Mouse (Mus musculus): ENCODE results near the gene Igsf11.
A peak's percentile ranks its signal among the peaks of the same experiment; 100 is the strongest.

The Igsf11 gene

DNA sequence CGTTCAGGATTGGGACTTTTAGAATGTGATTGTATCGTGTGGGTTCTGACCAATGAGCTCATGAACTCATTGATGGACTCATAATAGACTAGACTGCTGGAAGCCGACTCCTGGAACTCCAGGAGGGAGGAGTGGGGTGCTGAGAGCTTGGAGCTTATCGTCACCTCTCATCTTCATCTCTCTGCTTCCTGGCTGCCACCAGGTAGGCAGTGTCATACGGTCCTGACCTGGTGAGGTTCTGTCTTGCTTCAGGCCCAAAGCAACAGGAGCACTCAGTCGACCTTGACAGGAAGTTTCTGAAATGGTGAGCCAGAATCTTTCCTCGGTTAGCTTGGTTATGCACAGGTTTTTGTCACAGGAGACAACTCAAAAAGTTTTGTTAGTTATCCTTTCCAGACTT lies at the start of gene Igsf11:
Gene Igsf11, plus strand, starts transcription at position 301 of the 400 bp plus-strand sequence.
- no peak for DNase-seq

DNA sequence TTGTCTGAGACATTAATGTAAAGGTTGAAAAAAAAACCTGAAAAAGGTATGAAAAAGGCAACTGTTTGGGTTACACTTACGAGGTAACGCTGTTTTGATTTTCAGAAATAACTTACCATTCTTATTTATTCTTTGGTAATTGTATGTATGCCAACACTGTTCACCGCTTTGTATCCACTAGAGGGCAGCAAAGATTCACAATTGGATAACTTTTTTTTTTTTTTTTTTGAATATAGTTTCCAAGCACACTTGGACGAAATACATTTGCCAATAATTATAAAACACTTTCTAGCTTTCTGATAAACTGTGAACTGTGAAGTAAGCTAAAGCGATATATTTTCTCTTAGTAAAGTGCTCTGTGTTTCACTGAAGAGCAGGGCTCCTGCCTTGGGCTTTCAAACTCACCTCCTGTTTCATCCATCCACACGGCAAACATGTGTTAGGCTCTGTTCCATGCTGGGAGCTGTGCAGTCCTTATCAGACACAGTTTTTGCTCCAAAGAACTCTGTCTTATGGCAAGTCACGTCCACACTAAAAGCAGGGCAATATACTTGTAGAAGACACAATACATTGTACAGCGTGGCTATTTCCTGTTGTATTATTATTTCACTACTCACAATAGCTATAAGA lies 34.2 kb upstream of the Igsf11 start:
- peak in 1 of 2 experiments; percentile 8 for DNase-seq

DNA sequence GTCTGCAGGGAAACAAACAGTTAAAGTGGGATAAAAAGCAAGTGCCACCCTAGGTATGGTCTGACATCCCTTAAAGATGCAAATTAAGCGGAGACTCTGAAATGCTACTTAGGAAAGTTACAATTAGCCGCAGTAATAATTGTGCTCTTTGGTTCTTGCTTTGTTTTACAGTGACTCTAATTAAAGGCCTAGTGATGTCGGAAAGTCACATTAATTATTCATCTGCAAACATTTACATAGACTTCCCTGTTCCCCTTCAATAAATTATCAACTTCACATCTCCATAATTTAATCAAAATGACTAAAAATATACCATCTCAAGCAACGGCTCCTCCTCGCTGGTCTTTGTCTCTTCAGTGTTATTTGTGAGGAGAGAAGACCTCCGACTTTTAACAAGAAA lies 31.9 kb upstream of the Igsf11 start:
- DNase-seq = no peak

- DNase-seq = no peak
Observed at GRCm38 (mm10) chr16:38864358-38864757, 28.1 kb upstream of the Igsf11 start.

DNA sequence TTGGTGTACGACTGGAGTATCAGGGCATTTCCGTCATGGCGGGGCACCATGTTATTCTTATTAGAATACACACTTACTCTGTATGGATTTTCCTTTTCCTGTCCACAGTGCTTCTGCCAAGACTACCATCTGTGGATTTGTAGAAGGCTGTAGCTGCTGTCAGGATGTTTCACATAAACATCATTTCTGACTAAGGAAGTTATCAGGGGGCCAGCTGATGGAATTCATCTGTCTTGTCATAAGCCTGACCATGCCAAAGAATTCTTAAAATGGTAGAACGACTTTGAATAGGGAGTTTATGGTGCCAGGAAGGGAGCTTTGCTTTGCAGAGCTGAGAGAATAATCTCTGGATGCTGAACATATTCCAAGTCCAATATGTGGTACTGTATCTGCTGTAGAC lies 19.2 kb upstream of the Igsf11 start:
- no peak for DNase-seq

- no peak for DNase-seq
Observed at GRCm38 (mm10) chr16:38874481-38874880, 18.0 kb upstream of the Igsf11 start.

DNA sequence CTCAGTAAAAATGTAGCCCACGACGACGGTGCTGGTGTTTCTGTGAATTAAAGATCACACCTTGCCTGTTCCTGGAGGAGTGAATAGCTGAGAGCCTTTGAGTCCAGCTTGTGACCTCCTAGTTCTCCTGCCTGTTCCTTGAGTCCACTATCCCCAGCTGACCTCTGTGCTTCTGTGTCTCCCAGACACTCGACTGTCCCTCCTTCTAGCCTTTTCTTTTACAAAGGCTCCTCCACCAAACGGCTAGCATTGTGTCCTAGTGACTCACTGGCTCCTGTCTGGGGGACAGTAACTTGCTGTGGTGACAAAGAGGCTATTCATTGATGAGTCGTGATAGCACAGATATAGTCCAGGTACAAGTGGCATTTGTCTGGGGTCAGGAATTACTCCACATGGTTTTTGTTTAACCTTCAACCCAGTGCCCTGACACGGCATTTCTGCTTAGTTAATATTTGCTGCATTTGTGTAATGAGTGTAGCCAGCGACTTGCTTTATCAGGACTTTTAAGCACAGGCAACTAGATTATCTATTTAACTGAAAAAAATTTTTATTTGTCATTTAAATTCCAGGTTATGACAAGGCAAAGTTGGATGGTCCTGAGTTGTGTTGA lies 6.5 kb downstream of the Igsf11 start:
- DNase-seq = no peak

GRCm38 (mm10) chr16:38900024-38900423 lies 7.6 kb downstream of the Igsf11 start:
- no peak for DNase-seq

GRCm38 (mm10) chr16:38902111-38902778 lies 9.8 kb downstream of the Igsf11 start:
- DNase-seq = peak; percentile 94 to 95

DNA sequence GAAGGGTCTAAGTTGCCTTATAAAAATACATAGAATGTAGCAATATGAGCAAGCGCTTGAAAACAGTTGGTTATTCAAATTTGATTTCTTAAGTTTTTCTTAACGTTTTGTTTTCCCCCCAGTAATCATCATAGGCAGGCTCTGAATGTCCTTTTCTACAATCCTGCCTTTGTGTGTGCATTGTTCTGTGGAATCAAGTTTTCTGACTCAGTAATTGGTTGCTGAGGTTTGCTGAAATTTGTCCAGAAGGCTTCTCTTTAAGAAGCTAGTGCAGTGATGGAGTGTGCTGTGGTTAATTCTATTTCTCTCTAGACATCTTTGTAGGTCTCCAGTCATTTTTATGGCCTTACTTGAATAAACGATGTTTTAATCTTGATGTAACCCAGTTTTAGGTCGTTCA lies 10.5 kb downstream of the Igsf11 start:
- no peak for DNase-seq

- no peak for DNase-seq
Observed at GRCm38 (mm10) chr16:38904202-38904601, 11.7 kb downstream of the Igsf11 start.

DNA sequence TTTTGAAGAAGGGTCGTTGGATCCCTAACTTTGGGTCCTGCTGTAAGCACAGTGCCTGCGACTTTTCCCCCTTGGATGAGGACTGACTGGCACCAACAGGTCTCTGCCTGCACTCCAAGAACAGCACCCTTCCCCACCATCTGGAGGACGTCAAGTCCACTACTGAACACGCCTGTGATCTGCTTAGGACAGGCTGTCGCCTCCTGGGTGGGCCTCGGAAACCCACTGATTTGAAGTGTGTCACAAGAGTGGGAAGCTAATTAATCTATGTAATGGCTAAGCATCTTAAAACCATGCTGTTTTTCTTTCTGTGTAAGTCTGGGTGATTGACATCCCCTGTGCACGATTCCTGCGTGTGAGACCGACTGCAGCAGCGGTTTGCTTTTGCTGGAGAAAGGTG lies 13.4 kb downstream of the Igsf11 start:
- no peak for DNase-seq

GRCm38 (mm10) chr16:38908304-38908703 lies 15.8 kb downstream of the Igsf11 start:
- DNase-seq = no peak

DNA sequence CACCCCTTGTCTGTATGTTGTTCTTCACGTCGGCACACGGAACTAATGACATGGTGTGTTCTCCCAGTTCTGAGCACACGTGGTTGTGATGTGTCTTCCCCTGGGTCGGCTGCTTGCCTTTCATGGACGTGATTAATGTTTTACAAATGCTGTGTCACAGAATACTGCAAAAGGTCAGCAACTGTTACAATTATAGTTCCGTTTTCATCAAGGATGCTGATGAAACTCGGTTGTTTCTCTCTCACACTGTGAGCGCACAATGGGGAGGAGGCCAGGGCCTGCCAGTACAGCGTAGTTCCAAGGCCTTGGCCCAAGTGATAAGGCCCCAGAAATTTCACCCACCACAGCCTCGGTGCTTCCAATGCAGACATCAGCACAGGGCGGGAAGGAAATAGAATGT lies 17.0 kb downstream of the Igsf11 start:
- no peak for DNase-seq

DNA sequence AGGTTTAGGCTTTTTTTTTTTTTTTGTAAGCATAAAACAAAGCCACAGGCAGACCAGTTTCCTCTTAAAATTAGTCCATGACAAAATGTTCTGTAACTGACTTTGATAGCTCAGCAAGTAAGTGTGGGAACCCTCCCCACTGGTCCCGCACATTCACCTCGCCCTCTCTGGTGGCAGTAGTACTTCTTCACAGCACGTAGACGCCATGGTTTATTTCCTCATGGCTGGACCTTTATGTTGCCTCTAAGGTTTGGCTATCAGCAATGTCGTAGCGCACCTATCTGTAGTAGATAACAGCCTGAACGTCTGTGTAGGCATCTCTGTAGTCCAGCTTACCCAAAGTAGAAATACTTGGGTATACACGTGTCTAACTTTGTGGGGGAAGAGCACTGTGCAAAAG lies 17.6 kb downstream of the Igsf11 start:
- DNase-seq = no peak

DNA sequence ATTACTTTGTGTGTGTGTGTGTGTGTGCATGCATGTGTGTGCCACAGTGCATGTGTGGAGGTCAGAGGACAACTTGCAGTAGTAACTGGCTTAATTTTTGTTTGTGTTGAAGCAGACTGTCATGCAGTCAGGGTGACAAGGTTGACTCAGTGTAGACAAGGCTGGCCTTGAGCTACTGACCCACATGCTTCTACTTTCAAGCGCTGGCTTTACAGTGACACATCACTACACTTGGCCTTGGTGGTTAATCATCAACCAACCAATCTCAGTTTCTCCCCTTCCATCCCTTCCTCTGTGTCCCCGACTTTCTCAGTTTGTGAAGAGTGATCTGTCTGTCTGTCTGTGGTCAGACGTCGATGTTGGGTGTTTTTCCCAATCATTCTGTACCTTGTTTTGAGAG lies 23.0 kb downstream of the Igsf11 start:
- DNase-seq = no peak

DNA sequence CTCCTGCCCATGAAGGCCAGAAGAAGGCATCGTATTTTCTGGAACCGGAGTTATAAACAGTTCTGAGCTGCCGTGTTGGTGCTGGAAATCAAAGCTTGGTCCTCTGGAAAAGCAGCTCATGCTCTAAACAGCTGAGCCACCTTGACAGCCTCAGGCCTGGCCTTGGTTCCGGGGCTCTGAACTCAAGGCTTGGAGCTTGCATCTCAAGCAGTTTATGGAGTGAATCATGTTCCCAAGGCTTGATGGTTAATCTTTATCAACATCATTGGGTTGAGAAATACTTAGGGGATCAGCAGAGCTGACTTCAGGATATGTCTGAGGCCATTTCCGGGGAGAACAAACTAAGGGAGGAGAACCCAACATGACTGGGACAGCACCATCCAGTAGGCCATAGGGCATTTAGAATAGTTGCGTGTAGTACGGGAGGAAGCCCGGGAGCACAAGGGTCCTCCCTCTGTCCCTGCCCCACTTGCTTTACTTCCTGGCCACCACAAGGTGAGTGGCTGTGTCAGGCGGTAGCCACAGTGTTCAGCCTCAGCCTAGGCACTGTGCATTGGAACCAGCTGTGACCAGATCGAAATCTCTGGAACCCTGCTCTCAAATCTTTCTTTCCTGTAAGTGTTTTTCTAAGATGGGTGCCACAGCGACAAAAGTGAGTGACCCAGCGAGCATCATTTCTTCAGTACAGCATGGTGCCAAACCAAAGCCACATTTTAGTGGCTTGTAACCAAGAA lies 23.7 kb downstream of the Igsf11 start:
- DNase-seq = no peak

- DNase-seq = no peak
Observed at GRCm38 (mm10) chr16:38916885-38917284, 24.4 kb downstream of the Igsf11 start.

DNA sequence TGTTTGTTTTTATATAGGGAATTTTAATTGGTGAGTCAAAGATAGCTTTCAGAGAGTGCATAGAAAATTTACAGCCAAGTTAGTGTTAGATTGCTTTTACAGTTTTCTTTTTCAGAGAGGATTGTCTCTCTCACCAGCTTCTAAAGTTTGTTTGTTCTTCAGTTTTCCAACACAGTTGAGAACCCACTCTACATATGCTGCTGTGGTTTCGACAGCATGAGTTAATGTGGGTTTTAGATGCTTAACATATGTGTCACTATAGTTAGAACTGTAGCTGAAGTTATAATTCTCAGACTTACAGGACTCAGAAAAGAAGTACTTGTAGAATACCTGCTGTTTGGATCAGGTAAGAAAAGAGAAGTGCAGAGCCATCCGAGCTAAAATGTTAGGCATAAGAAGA lies 25.6 kb downstream of the Igsf11 start:
- no peak for DNase-seq

GRCm38 (mm10) chr16:38920488-38920887 lies 28.0 kb downstream of the Igsf11 start:
- DNase-seq = no peak

DNA sequence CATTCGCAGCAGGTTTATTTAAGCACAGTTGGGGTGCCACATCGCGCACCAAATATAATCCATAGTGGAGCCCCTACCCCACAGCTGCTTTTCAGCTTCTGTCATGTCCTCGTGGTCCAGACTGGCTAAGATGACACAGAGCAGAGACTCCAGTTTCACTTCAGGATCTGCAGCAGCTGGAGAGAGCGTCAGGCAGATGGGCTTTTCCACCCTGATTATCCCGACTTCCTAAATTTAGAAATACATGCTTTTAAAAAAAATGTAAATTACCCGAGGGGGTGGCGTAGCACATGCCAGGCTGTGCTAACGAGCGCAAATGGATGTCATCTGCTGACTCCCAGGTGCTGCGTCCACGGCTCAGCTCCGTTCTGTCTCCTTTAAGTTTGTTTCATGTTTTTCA lies 32.5 kb downstream of the Igsf11 start:
- no peak for DNase-seq

- DNase-seq = no peak
Observed at GRCm38 (mm10) chr16:38928760-38929159, 36.3 kb downstream of the Igsf11 start.

- no peak for DNase-seq
Observed at GRCm38 (mm10) chr16:38931519-38931918, 39.0 kb downstream of the Igsf11 start.

DNA sequence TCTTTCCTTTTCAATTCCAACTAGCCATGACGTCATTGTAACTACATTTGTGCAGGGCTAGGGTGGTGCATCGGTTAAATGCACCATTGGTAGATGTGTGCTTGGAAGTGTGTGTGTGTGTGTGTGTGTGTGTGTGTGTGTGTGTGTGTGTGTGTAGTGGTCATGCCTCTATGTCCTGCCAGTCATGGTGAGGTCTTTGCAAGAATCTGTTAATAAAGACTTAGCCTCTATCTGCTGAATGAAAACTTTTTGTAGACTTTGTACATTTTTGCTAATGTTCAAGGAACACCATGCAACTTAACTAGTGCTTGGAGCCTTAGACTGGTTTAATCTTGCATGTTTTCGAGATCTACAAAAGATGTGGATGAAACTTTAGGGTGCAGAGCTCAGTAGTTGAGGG lies 48.3 kb downstream of the Igsf11 start:
- DNase-seq = no peak

Measured in lung, postnatal 4 days (tissue).